Mouse (Mus musculus) lung, embryonic 14.5 days (tissue): ENCODE measurements around the gene Clpb. TPM values are rescaled to one million over a fixed set of nuclear protein-coding genes. Genes with fewer than 3 reads are reported as not detected.
"Not testable (repeated sequence)": the region's sequence is repeated elsewhere in the genome, so short reads cannot be mapped to it uniquely, and the experiment has no call there.

Experiments
- ATAC-seq: fragments of 200-750 bp; cut with Nextera tagmentation; 2 replicates; pipeline ENCODE4 v1.8.0; 2017; ENCODE audit warnings: mild to moderate bottlenecking, moderate TSS enrichment, moderate library complexity; ENCODE audit not compliant: insufficient read depth
- DNase-seq: peaks from one replicate; pipeline ENCODE4 v3.0.0-alpha.2; 2015
- H3K27ac ChIP-seq: fragments of 300-500 bp; sonication (generic); 2 replicates; pipeline ENCODE4 v1.5.1; 2014; ENCODE audit warnings: low read depth, mild to moderate bottlenecking, moderate library complexity
- H3K27me3 ChIP-seq: fragments of 300-500 bp; sonication (generic); 2 replicates; pipeline ENCODE4 v1.6.1; 2014; ENCODE audit warnings: low read length, control low read depth; ENCODE audit not compliant: insufficient read depth
- H3K36me3 ChIP-seq: fragments of 300-500 bp; sonication (generic); 2 replicates; pipeline ENCODE4 v1.6.1; 2014; ENCODE audit warnings: control low read depth; ENCODE audit not compliant: insufficient read depth
- H3K4me1 ChIP-seq: fragments of 300-500 bp; sonication (generic); 2 replicates; pipeline ENCODE4 v1.6.1; 2014; ENCODE audit warnings: antibody characterized with exemption, control low read depth; ENCODE audit not compliant: insufficient read depth
- H3K4me2 ChIP-seq: fragments of 300-500 bp; sonication (generic); 2 replicates; pipeline ENCODE4 v1.6.1; 2014; ENCODE audit warnings: mild to moderate bottlenecking
- H3K4me3 ChIP-seq: fragments of 300-500 bp; sonication (generic); 2 replicates; pipeline ENCODE4 v1.5.1; 2014; ENCODE audit warnings: low read depth, low read length
- H3K9ac ChIP-seq: fragments of 300-500 bp; sonication (generic); 2 replicates; pipeline ENCODE4 v1.6.1; 2014
- H3K9me3 ChIP-seq: fragments of 300-500 bp; sonication (generic); 2 replicates; pipeline ENCODE4 v1.6.1; 2016; ENCODE audit warnings: low read depth, low read length, control low read depth
- CTCF ChIP-seq: IDR thresholded peaks from 2 replicates; pipeline ENCODE4 v1.5.1; 2016; ENCODE audit warnings: antibody characterized with exemption, low read depth
- WGBS: fragments of 180-500 bp; shearing (Covaris S2); extraction: QIAGEN DNeasy Blood & Tissue Kit; methylation state at CpG from one replicate; pipeline ENCODE4 v1.1.7; 2014; 5-methylcytosine and 5-hydroxymethylcytosine counted together
- polyA plus RNA-seq: library from polyadenylated mRNA; unstranded; fragments of >200 nt; fragmentation: Nextera tagmentation; extraction: Ambion mirVana; gene quantifications from 2 replicates; pipeline ENCODE4 v1.2.1, GENCODE M21; 2014

The Clpb gene
- polyA plus RNA-seq: 55.6 and 56.5 TPM in 2 replicates

DNA sequence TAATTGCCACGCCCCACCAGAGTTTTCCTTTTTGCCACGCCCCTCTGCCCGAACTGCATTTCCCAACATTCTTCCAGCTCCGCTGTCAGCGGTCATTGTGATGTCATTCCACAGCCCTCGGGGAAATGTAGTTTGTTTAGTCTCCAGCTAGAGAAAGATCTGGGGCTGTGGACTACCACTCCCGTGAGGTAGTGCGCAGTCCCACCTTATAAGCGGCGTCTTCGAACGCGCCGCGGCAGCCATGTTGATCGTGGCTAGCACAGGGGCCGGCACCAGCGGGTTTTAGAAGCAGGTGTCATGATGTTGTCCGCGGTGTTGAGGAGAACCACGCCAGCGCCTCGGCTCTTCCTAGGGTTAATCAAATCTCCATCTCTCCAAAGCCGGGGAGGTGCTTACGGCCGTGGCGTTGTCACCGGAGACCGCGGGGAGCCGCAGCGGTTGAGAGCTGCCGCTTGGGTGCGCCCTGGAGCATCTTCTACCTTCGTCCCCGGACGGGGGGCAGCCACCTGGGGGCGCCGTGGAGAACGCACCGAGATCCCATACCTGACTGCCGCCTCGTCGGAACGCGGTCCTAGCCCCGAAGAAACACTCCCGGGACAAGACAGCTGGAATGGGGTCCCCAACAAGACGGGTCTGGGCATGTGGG, at the start of gene Clpb:
Clpb (plus strand) TSS at position 120 of the 646 bp plus-strand sequence.
- peaks cover 6% of the 10 kb centered on the region; the same call in 1 of the 2 replicates for H3K4me1 ChIP-seq
- no peaks in the 10 kb centered on the region for H3K36me3 ChIP-seq
- H3K9me3 ChIP-seq: no peaks in the 10 kb centered on the region
- H3K27me3 ChIP-seq: no peaks in the 10 kb centered on the region
- WGBS: under 1% methylated on average over 49 of the region's 49 CpGs
- H3K27ac ChIP-seq: peak within 1 kb of the TSS; percentile 60; the same call in 1 of the 2 replicates
- peak; percentile 99 for ATAC-seq
- DNase-seq: peak; percentile 98
- peak within 1 kb of the TSS; percentile 40 for H3K9ac ChIP-seq
- TF ChIP-seq CTCF: peak; percentile 83
- H3K4me3 ChIP-seq: peak within 1 kb of the TSS; percentile 68
- peak within 1 kb of the TSS; percentile 79 for H3K4me2 ChIP-seq

DNA sequence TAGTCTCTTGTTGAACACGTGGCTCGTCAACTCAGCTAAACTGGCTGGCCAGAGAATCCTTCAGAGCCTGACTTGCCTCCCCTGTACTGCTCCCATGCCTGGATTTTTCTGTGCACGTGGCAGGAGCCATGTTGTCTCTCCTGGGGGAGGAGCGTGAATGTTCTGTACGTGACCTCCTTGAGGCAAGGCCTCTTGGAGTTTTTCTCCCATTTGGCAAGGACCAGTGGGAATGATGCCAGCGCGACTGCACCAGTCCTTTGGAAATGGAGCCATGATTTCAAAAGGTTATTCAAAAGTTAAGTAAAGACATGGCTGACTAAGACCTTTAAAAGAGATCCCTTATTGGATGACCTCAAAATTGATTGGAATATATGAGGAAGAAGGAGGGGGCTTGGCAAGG, 48.0 kb upstream of the Clpb start:
- WGBS: 70% methylated on average over 7 of the region's 7 CpGs

DNA sequence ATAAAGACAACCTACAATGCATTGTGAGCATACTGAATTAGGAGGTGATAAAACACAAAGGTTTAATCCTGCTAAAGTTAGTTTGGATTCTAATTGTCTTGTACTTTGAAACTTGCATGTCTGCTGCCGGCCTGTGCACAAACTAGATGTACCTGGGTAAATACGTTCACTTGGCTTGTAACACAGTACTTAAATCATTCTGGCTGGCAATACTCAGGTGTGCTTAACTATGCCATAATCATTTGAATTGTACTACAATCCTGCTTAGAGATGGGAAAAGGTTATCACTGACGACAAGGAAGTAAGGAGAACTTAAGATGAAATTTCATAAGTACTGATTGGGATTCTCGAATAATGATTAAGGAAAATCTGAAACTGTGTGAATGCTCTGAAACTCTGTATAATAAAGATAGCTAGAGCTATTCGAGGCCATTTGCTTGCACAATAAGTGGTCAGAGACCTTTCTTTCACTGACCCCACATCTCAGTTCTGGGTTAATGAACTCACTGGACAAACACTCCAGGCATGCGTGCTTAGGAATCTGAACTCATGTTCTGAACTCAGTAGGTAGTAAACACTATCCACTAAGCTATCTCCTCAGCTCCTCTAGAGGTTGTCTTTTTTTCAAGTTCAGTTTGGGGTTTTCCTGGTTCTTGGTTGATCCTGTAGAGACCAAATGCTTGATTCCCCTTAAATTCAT, 47.1 kb upstream of the Clpb start:
- Histone ChIP-seq H3K27me3 (no peaks in the 10 kb centered on the region), H3K4me3 (no peak overlapping the region), H3K9me3 (no peaks in the 10 kb centered on the region), H3K4me1 (no peaks in the 10 kb centered on the region), H3K9ac (no peak overlapping the region), H3K4me2 (no peak overlapping the region), H3K27ac (no peak overlapping the region), H3K36me3 (no peaks in the 10 kb centered on the region)
- ATAC-seq (no peak), DNase-seq (no peak)
- 65% methylated on average over 6 of the region's 6 CpGs for WGBS
- TF ChIP-seq CTCF: no peak

More for the DNA sequence above, 48.0 kb upstream of the Clpb start:
- DNase-seq (peak; percentile 8), ATAC-seq (no peak)
- Histone ChIP-seq H3K4me1 (no peaks in the 10 kb centered on the region), H3K36me3 (no peaks in the 10 kb centered on the region), H3K4me2 (no peak overlapping the region), H3K27ac (no peak overlapping the region), H3K9me3 (no peaks in the 10 kb centered on the region), H3K9ac (no peak overlapping the region), H3K4me3 (no peak overlapping the region), H3K27me3 (no peaks in the 10 kb centered on the region)
- TF ChIP-seq CTCF: no peak

DNA sequence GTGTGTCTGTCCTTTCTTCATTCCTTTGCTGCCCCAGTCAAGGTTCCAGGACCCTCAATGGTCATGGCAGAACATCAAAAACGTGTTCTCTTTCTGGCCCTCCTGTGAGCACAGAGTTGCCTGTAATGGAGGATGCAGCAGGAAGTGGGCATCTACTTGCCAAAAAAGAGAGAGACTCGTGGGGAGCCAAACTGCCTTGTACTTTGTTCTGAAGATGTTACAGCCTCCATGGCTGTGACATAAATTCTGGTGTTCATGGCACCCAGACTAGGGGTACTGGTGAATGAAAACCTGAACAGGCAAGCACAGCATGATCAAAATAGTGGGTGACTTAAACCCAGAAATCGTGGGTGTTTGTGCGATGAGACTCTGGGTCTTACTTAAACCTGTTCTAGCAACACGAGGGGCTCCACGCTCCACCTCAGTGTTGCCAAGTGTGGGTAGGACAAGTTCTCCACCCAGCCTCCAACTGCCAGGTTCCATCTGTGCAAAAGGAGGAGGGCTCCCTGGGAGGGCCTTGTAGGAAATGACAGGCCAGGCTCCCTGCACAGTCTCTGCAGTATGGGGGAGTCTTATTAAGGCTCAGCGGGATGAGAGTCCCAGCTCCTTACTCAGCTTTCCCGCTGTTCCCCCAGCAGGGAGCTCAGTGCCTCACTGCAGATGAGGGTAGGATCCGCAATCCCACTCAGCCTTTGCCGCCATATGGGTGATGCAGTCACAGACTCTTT, 45.8 kb upstream of the Clpb start:
- H3K9ac ChIP-seq: no peak overlapping the region
- no peak overlapping the region for H3K4me2 ChIP-seq
- 64% methylated on average over 10 of the region's 10 CpGs for WGBS
- TF ChIP-seq CTCF: no peak
- DNase-seq (no peak), ATAC-seq (no peak)
- H3K4me1 ChIP-seq: no peaks in the 10 kb centered on the region
- H3K36me3 ChIP-seq: no peaks in the 10 kb centered on the region
- no peaks in the 10 kb centered on the region for H3K9me3 ChIP-seq
- no peak overlapping the region for H3K4me3 ChIP-seq
- no peaks in the 10 kb centered on the region for H3K27me3 ChIP-seq
- no peak overlapping the region for H3K27ac ChIP-seq

DNA sequence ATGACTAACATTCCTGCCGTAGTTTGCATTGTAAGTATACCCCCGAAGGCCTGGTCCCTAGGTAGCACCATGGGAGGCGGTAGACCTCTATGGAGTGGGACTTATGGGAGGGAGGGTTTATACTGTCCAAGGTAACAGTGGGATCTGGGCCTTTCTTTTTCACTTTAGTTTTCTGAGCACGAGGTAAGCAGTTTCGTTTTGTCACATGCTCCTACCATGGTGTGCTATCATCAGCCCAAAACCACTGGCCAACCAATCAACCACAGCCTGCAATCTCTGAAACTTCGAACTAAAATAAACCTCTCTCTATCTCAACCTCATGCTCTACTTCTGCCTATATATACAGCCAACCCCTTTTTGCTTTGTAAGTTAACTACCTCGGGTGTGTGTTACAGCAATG, 45.2 kb upstream of the Clpb start:
- Histone ChIP-seq H3K9ac (no peak overlapping the region), H3K4me2 (no peak overlapping the region), H3K36me3 (no peaks in the 10 kb centered on the region), H3K27me3 (no peaks in the 10 kb centered on the region), H3K4me1 (no peaks in the 10 kb centered on the region), H3K4me3 (no peak overlapping the region), H3K9me3 (no peaks in the 10 kb centered on the region), H3K27ac (no peak overlapping the region)
- no peak for TF ChIP-seq CTCF
- WGBS: 73% methylated on average over 7 of the region's 7 CpGs
- no peak for DNase-seq
- no peak for ATAC-seq

DNA sequence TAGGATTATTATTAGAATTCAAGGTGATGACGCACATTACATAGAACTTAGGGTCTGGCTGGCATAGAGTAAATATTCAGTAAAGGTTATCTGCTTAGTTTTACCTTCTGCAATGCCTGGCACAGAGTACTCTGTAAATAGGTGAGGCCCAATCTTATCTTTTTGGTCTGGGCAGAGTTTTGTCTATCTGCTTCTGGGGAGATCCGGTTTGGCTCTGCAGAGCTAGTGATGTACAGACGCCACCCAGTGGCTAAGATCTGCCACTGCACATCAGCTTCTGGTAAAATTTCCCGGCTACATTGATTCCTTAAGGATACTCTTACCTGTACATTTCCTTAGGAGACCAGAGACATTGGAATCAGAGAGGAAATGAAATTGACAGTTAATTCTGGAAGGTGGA, 43.1 kb upstream of the Clpb start:
- ATAC-seq: no peak
- 20% methylated on average over 4 of the region's 4 CpGs for WGBS

DNA sequence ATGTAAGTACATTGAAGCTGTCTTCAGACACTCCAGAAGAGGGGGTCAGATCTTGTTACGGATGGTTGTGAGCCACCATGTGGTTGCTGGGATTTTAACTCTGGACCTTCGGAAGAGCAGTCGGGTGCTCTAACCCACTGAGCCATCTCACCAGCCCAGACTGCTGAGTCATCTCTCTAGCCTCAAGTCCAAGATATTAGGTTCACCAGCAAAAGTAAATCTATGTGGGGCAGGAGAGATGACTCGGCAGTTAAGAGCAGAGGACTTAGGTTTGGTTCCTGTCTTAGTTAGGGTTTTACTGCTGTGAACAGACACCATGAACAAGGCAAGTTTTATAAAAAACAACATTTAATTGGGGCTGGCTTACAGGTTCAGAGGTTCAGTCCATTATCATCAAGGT, 41.6 kb upstream of the Clpb start:
- not testable (repeated sequence) for DNase-seq, H3K4me2 ChIP-seq, H3K9ac ChIP-seq, ATAC-seq, H3K27ac ChIP-seq, H3K4me1 ChIP-seq, H3K36me3 ChIP-seq, H3K9me3 ChIP-seq, H3K27me3 ChIP-seq, H3K4me3 ChIP-seq
- WGBS: 73% methylated on average over 4 of the region's 4 CpGs

More for the DNA sequence above, 43.1 kb upstream of the Clpb start:
- Histone ChIP-seq H3K27me3 (no peaks in the 10 kb centered on the region), H3K4me1 (no peaks in the 10 kb centered on the region), H3K36me3 (no peaks in the 10 kb centered on the region), H3K4me3 (no peak overlapping the region), H3K9ac (no peak overlapping the region), H3K27ac (no peak overlapping the region), H3K9me3 (no peaks in the 10 kb centered on the region), H3K4me2 (no peak overlapping the region)
- TF ChIP-seq CTCF: peak; percentile 76
- peak; percentile 77 for DNase-seq
